Comparison of ENCODE assay signal across 8 mouse cellular contexts in the genomic region with DNA sequence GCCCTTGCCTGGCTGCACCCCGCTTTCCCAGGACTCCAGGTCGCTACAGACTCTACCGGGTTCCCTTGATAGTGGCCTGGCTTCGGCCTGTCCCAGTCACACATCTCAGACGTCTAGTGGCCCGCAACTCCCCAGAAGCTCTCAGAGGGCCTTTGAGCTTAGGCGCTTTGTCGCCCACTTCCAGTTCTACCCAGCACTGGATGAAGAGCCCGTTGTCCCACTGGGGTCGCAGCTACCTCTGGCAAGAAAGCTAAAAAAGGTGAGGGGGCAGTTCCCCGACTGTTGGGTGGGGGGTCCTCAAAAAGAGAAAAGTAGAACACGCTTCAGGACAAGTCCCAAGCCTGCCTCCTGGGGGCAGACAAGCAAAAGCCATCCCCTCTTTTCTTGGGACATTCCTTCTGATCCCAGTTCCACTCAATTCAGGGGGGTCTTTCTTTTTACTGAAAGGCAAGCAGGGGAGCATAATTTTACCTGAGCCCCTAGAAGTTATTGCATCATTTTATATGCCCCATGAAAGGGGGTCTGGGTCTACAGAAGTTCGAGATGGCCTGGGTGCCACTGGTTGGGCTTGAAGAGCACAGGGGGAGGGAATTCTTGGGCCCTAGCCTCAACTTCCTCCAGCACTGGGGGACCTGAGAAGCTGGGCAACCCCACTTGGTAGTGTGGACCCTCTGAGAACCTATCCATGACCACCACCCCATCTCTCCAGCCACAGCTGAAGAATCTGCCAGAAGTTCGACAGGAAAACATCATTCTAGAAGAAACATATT. TPM values are rescaled to one million over a fixed set of nuclear protein-coding genes. Genes with fewer than 3 reads are reported as not detected.
A peak's percentile ranks its signal among the peaks of the same experiment; 100 is the strongest.
DNase-seq lines count a peak whose midpoint lies in the region; ATAC-seq and TF ChIP-seq lines count a peak whose summit lies in the region.

No protein-coding gene starts in this region.

- ATAC-seq in liver, embryonic 12.5 days, result no peak
- no peak for ATAC-seq in megakaryocyte-erythroid progenitor cell, adult 5-6 weeks (replicated peaks; ENCODE audit: low FRiP score, low TSS enrichment, poor library complexity, severe bottlenecking)

- no peaks in the 10 kb centered on the region for H3K36me3 ChIP-seq in liver, embryonic 12.5 days

- DNase-seq in cerebellum, adult 2 months, result no peak
- DNase-seq in cerebellum, adult 18-20 months, result no peak
- DNase-seq in heart, postnatal 14 days, result peak; percentile 35 to 48
- no peak for DNase-seq in adrenal gland, adult 2 months
- DNase-seq in adrenal gland, adult 18-20 months (ENCODE audit: low spot score in 2 of 2), result no peak

- H3K4me3 ChIP-seq in cerebellum, adult 2 months (replicated peaks; ENCODE audit: insufficient read depth, low read depth, low read length), result peak overlapping the region; percentile 36
- peak overlapping the region; percentile 55 for H3K4me3 ChIP-seq in brown adipose tissue, adult 24 weeks (ENCODE audit: insufficient read depth, low read depth, low read length)
- peak overlapping the region; percentile 10 for H3K4me3 ChIP-seq in liver, embryonic 12.5 days

- H3K9me3 ChIP-seq in liver, embryonic 12.5 days (replicated peaks), result no peaks in the 10 kb centered on the region

- TF ChIP-seq POLR2A in cerebellum, adult 2 months (IDR thresholded peaks at IDR 0.05; ENCODE audit: borderline replicate concordance, insufficient read depth, low read length), result no peak

- H3K27me3 ChIP-seq in cerebellum, adult 2 months (ENCODE audit: control insufficient read depth, insufficient read depth, low read length), result no peaks in the 10 kb centered on the region
- peaks cover 92% of the 10 kb centered on the region for H3K27me3 ChIP-seq in liver, embryonic 12.5 days (replicated peaks)

- H3K27ac ChIP-seq in cerebellum, adult 2 months (ENCODE audit: insufficient read depth, low read length), result no peak overlapping the region
- peak overlapping the region; percentile 70 for H3K27ac ChIP-seq in brown adipose tissue, adult 24 weeks (replicated peaks; ENCODE audit: low read depth, low read length)
- H3K27ac ChIP-seq in liver, embryonic 12.5 days, result no peak overlapping the region

- WGBS in cerebellum, adult 2 months, result 49% methylated on average over 14 of the region's 14 CpGs
- 7% methylated on average over 14 of the region's 14 CpGs for WGBS in liver, embryonic 12.5 days (ENCODE audit: insufficient replicate concordance)

- intact Hi-C loops in heart, postnatal 14 days (cut with DNase I), result loop anchor here (10.0 kb wide), 1 partner anchor 1271 kb away; no protein-coding TSS in a partner anchor

- no peak overlapping the region for H3K9ac ChIP-seq in liver, embryonic 12.5 days

- H3K4me2 ChIP-seq in liver, embryonic 12.5 days, result peak overlapping the region; percentile 54

- no peaks in the 10 kb centered on the region for H3K4me1 ChIP-seq in cerebellum, adult 2 months (ENCODE audit: control insufficient read depth, insufficient read depth, low read length)
- peaks cover 7% of the 10 kb centered on the region for H3K4me1 ChIP-seq in brown adipose tissue, adult 24 weeks (ENCODE audit: control insufficient read depth, insufficient read depth, insufficient read length, low read length)
- peaks cover 23% of the 10 kb centered on the region for H3K4me1 ChIP-seq in liver, embryonic 12.5 days

- TF ChIP-seq CTCF in cerebellum, adult 2 months (IDR thresholded peaks at IDR 0.05; ENCODE audit: borderline replicate concordance, insufficient read depth, low read depth, low read length), result 0 out of 2 replicates have a peak, but pooled peaks have one; percentile 9

RNA-seq across cellular contexts. Expression of gene Ebf1, which starts 3.5 kb away (rescaled TPM):
- polyA plus RNA-seq in cerebellum, adult 2 months (2012; rRNA removed), result 24.9 and 26.2 TPM in 2 replicates
- 35.3 and 38.8 TPM in 2 replicates for polyA plus RNA-seq in brown adipose tissue, adult 24 weeks (2012; ENCODE audit: insufficient read depth, insufficient read length, missing spikeins)
- 10 to 100 TPM; 19.7 to 22.8 TPM for total RNA-seq in heart, postnatal 14 days (2021)
- polyA plus RNA-seq in liver, embryonic 12.5 days (2016; fragmentation: Nextera tagmentation; extraction: Ambion mirVana), result 0.26 and 0.41 TPM in 2 replicates
- 10 to 100 TPM; 25.3 to 37.0 TPM for total RNA-seq in adrenal gland, adult 2 months (2021)
- polyA plus RNA-seq in adrenal gland, adult 2 months (2012; rRNA removed), result 13.8 and 16.9 TPM in 2 replicates
- total RNA-seq in adrenal gland, adult 18-20 months (2021), result 10 to 100 TPM; 15.7 to 36.8 TPM
- total RNA-seq in megakaryocyte-erythroid progenitor cell, adult 5-6 weeks (2014; fragmentation: Nextera tagmentation), result 4.0 and 26.9 TPM in 2 replicates
- 2.9 TPM in 1 of 2 replicates, not detected in the other for total RNA-seq in megakaryocyte-erythroid progenitor cell, adult 5-6 weeks (2017)

Comparison
In these comparisons a context has a peak if more than half of its experiments do, and no peak if none do; other contexts are left out.
1. DNase-seq: peak in heart, postnatal 14 days (2 of 2); none in cerebellum, adult 2 months (0 of 2), cerebellum, adult 18-20 months (0 of 2), adrenal gland, adult 2 months (single experiment) and adrenal gland, adult 18-20 months (0 of 2).
2. Peak in every context shown above with its lines, with median percentiles within 50 percentile points of each other: H3K4me3 ChIP-seq.